Mouse (Mus musculus) cerebellum, adult 11 months (tissue): ENCODE measurements around the gene Krt75.
"Not testable (repeated sequence)": the region's sequence is repeated elsewhere in the genome, so short reads cannot be mapped to it uniquely, and the experiment has no call there.

Source experiments
- DNase-seq: peaks from one replicate; pipeline ENCODE4 v3.0.0; 2022

Krt75 gene

DNA sequence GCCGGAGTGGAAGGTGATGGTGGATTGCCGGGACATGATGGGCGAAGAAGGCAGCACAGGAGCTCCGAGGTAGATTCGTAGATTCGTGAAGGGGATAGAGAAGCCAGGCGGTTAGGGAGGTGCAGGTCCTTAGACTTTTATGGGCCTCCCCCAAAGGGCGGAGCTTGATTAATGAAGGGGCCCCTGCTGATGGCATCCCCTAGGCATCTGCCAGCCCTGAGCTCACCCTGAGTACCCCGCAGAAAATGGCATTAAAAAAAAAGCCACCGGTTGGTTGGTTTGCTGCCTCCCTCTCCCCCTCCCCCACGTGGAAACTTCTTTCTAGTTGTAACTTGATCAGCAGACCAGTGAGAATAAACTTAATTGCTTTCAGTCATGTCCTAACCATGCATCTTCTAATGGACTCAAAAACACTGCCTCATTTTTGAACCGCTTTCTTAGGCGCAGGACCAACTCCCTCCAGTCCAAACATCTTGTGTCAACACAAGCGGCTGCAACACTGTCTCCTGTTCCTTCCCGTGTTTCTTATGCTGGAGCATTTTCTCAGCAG lies at the start of gene Krt75:
Gene Krt75, minus strand, starts transcription at position 109 of the 550 bp plus-strand sequence.
- DNase-seq: no peak

DNA sequence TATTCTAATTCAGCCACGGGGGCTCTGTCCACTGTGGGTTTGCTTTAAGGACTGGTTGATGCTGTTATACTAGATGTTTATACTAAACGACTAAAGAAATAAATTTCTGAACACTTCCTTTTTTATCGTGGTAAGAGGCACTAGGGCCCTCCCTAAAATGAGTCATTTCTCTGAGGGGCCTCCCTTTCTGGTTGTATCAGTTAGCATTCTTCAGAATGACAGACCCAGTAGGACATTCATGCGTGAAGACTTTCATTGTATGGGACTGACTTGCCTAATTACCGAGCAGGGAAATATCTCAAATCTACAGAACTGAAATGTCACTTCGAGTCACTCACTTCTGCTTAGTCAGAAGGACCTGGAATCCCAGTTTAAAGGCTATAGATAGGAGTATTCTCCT lies 25.4 kb upstream of the Krt75 start:
- no peak for DNase-seq

DNA sequence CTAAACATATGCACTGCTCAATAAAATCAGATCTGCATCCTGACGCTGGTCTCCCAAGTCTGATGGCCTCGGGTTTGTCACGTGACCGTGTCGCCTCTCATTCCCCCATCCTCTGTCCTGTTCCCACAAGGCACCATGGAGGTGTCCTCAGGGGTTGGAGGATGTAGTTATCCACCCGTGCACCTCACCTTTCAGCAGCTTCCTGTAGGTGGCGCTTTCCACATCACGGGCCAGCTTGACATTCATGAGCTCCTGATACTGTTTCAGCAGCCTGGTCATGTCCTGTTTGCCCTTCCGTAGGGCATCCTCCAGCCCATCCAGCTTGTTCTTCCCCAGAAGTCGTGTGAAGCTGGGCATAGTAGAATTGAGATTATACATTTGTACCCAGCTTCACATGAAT lies 14.5 kb upstream of the Krt75 start:
- no peak for DNase-seq

DNA sequence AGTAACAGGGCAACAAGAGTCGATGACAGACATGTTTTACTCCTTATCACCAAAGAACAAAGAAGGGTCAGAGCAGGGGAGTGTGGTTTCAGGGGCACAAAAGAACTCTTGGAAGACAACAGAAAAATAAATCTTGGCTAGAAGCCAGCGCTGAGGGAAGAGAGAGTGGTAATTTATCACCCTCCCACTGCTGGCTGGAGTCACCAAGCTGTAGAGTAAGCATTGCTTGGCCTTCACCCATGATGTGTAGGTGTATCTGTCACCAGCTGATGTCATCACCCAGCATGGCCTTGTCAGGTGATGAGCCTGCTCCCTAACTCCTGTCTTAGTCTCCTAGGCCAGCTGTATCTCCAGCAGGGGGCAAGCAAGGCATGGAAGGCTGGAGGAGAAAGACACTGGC lies 10.8 kb upstream of the Krt75 start:
- no peak for DNase-seq

DNA sequence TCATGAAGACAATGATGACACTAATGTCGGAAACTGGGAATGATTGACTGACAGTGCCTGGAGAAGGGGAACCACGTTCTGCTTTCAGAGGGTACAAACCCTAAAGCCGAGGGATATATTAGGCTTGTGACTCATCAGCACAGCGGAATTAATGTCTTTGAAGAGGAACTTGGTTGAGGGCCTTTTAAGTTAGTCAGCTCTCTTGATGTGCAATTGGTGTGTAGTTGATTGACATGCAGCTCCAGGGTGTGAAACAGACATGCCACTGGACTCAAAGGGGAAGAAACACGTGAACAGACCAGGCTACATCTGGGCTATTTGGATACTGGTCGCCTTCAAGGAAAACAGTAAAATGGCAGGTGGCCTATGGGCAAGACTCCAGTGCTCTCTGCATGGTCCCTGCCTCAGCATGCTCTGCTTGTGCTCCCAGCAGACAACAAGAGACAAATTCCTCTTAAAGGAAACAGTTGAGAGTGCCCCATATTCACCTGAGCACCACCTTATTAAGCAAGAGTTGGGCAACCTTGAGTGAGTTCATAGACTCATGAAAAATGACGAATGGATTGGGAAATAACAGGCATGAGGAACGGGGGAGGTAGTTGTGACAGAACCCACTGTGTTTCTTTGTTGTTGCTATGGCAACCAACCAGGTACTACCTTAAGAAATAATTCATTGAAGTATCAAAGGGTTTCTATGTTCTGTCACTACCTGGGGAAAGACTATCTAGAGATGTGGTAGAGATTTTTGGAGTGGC lies 9.7 kb upstream of the Krt75 start:
- no peak for DNase-seq

DNA sequence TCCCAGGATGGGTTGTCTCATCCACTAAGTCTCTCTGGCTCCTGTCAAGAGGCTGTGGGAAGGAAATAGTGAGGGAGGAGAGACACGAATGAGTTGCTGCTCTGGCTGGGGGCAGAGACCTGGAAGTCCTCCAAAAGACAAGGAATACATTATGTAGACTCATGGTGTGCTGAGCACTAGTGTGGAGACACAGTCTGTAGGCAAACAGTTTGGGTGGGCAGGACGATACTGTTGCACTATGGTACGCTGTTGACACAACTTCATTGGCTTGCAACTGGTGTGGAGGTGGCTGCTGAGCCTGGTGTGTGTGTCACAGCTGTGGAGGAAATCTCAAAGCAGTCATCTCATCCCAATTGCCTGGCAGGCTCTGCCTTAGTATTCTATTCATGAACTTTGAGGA lies 8.0 kb upstream of the Krt75 start:
- no peak for DNase-seq

DNA sequence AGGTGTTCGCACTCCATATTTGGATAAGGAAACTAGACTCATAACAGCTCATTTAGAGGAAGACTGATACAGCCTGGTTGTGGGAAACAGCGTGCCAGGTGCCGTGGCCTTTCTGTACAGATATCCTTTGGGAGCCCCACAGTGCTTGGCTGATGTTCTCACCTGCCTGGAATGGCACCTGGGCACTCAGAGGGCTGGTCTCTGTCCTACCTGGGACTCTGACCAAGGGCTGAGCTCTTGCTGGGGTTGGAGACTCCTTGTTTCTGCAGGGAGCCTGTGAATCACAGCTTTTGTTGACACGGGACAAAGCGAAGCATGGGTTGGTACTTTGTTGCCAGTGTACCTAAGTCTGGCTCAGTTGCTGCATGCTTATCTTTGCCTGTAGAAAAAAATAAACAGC lies 1.8 kb upstream of the Krt75 start:
- no peak for DNase-seq

DNA sequence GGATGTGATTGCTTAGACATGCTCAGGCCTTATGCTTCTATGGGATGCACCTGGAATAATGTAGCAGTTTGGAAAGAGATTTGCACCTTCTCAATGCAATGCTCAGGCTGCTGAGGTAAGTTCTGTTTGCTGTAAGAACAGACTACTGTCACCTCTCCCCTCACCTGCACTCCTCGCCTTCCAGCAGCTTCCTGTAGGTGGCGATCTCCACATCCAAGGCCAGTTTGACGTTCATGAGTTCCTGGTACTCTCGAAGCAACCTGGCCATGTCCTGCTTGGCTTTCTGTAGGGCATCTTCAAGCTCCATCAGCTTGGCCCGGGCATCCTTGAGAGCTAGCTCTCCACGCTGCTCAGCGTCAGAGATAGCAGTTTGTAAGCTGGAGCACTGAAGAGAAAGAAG lies 5.9 kb downstream of the Krt75 start:
- no peak for DNase-seq

DNA sequence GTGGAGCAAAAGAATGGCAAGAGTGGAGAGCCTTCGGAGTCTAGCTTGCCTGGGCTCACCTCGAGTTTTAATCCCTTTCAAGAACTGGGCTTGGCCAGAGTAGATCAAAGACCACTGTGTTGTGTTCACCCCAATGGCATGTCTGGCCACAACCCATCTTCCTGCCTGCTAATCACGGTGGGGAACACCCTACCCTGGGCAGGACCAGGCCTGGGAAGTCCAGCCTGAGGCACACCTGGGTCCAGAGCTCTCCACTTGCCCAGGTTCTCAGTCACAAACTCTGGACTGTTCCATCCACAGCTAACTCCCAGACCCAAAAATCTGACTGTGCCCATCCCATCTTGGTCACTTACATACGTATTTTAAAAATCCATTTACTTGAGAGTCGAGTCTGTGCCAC lies 10.9 kb downstream of the Krt75 start, which contains the start of gene Krt90:
Gene Krt90, minus strand, starts transcription at position 101 of the 400 bp plus-strand sequence.
- no peak for DNase-seq

DNA sequence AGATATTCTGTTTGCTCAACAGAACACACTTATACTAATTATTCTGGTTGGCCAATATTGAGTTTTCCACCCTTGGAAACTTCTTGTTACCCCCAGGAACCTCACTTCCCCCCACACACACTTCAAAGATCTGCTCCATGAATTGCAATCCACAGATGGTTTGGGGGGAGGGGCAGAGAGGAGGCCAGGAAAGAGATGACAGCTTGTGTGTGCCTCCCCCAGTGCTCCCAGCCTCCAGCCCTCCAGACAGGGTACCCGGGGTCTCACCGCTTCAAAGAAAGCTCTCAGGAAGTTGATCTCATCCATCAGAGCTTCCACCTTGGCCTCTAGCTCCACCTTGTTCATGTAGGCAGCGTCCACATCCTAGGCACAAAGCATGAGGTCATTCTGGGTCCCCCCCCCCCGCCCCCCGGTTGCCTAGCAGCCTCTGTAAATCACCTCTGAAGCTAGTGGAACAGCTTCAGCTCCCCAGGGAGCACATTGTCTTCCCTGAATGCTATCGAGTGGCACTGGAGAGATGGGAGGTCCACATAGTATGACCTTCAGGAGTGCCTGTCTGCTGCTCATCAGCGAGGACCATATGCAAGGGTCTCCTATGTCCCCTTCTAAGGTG lies 15.6 kb downstream of the Krt75 start:
- DNase-seq: no peak

DNA sequence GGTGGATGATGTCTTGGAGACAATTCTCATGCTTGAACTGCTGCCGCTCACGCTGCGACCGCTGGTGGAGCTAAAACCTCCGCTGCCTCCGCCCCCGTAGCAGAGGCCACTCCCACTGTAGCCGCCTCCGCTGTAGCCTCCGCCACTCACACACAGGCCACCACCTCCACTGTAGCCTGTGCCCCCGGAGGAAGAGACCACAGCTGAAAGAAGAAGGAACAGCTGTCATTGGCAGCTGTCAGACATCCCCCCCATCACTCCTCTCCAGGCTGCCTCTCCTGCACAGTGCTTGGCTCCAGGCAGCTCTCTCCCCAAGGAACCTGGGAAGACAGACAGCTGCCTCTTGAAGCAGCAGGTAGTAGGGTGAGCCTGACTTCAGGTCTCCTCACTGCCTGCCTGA lies 20.5 kb downstream of the Krt75 start:
- no peak for DNase-seq

DNA sequence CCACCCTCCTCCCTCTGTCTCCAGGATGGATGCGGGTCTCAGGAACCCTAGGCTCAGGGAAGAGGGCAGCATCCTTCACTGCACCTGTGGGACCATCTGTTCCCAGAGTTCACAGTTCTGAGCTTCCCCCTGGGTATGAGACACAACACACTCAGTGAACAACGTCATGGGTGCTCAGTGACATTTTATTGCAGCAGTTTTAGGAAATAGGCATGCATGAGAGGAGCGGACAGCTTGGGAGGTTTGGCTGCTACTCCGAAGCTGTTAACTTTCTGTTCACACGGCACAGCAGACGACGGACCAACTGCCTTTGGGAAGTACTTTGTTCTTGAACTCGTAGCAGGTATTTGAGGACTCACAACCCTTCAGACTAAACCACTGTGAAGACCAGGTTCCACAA lies 21.5 kb downstream of the Krt75 start:
- DNase-seq: no peak

DNA sequence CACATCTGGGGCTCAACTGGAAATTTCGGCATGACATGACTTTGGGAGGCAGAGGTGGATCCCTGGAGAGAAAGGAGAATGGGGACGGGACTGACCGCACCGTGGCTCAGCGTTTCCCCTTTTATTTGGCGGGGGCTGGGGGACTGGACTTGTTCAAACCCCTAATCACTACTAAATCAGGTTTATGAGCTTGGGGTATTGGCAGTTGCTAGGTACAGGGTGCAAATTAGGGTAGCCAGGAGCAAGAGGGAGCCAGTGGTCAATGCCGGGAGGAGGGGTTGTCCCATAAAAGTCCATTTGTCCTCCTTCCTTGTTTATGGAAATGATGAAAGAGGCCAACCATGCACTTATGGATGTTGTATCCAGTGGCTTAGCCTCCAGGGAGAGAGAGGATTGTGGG lies 23.1 kb downstream of the Krt75 start, which contains the start of gene Krt82:
Gene Krt82, minus strand, starts transcription at position 101 of the 400 bp plus-strand sequence.
- DNase-seq: no peak

DNA sequence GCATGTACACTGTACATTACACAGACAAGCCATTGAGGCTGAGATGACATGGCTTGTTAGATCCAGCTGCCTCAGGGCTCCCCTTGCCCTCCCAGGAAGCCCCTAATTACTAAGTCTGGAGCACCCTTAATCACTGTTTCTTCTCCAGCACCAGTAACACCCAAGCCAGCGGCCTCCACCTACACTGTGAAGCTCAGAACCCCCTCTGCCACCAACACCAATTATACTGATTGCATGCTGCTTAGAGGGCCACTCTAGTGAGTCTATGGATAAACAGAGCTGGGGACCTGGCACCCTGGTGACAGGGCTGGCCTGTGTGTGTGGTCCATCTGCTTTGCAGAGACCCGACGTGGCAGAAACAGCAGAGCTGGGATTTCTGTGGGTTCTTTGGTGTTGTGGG lies 29.2 kb downstream of the Krt75 start:
- no peak for DNase-seq

DNA sequence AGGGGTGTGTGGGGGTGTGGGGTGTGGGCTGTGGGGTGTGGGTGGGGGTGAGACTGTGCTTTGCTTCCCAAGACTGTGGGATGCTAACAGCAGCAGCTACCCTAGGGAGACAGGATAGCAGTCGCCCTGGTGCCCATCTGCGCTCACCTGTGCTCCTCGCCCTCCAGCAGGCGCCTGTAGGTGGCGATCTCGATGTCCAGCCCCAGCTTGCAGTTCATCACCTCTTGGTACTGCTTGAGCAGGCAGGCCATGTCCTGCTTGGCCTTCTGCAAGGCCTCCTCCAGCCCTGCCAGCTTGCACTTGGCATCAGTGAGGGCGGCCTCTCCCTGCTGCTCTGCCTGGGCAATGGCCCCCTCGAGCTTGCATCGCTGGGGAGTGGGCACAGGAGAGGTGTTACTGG lies 31.2 kb downstream of the Krt75 start:
- no peak for DNase-seq

DNA sequence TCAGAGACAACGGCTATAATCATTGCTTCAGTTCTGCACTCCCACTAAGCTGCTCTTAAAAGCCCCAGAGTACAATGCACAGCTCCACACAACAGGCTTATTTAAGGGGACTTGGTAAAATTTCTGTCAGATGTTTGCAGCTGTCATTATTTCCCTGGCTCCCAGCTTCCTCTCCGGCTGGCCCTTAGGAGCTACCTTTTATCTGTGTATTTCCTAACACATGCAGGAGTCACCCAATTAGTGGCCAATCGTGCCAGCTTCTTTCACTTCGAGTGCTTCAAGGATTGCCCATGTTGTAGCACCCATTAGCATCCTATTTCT lies 35.2 kb downstream of the Krt75 start:
- no peak for DNase-seq

DNA sequence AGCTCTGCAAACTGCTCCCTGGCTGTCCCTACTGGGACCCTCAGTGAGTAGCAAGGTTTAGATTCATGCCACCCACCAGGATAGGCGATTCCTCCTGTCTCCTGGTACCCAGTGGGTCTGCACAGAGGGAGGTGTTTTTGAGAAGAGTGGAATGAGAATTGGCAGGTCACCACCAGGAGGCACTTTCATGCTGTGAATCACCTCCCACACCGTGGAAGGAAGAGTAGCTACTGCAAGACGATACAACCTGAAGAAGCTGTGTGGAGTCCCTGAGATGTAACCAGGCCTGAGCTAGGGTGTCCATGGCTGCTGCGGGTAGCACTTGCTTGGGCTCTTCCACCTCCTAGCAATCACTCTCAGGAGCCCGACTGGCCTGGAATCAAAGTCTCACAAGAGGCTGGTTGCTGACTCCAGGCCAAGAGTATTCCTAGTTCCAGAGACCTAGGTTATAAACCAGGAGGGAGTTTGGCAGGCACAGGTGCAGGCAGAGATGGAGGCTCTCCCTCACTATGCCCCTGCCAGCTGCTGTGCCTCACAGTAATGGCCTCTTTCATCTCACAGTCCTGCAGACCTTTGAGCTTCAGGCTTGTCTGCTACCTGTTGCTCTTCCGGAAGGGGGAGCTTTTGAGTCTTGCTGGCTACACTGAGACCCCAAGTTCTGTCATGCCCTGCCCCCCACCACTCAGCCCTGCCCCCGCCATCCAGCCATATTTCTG lies 35.7 kb downstream of the Krt75 start:
- DNase-seq: no peak

DNA sequence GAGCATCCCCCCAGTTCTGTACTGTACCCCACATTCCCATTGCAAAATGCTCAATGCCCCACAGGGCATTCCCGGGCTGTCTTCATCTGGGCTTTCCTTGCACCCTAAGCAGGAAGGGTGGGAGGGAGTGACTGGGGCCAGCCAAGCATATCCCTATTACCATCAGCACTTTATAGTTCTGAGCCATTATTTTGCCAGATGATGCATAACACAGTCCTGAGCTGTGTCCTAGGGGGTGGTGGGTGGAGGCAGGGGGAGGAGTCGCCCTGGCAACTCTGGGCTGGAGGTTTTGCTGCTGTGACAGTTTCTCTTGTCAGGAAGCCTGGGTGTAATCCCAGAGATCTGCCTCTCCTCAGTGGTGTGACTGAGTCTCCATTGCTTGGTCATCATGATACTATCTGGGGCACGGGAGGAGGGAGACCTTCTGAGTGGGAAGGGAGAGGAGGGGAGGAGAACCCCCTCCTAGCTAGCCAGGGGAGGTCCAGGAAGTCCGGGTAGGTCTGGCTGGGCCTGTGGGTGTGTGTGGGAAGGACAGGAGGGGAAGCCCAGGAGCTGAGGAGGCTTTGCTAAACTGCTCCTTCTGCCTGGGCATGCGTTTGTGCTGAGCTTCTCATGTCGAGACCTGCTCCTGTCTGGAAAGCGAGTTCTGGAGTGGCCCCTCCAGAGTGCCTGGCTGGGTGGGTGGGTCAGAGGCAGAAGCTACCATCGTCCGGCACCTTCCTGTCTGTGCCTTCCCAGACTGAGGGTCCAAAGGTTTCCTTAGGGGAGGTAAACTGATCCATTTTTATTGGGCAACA lies 37.5 kb downstream of the Krt75 start:
- DNase-seq: no peak

DNA sequence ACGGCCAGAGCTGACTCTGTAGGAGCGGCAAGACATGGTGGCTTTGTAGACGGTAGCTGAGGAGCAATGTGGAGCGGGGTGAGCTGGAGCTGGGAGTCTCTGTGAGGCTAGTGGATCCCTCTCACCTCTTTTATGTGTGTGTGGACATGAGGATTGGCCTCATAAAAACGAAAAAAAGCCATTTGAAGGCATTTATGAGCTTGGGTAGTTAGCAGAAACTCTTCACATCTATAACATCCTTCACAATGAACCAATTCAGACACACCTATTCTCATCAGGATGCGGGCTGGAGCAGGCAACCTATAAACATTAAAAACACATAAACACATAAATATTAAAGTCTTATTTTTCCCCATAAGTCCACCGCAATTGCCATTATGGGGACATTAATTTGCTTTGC lies 41.0 kb downstream of the Krt75 start, which contains the start of gene Krt84:
Gene Krt84, minus strand, starts transcription at position 101 of the 400 bp plus-strand sequence.
- no peak for DNase-seq

DNA sequence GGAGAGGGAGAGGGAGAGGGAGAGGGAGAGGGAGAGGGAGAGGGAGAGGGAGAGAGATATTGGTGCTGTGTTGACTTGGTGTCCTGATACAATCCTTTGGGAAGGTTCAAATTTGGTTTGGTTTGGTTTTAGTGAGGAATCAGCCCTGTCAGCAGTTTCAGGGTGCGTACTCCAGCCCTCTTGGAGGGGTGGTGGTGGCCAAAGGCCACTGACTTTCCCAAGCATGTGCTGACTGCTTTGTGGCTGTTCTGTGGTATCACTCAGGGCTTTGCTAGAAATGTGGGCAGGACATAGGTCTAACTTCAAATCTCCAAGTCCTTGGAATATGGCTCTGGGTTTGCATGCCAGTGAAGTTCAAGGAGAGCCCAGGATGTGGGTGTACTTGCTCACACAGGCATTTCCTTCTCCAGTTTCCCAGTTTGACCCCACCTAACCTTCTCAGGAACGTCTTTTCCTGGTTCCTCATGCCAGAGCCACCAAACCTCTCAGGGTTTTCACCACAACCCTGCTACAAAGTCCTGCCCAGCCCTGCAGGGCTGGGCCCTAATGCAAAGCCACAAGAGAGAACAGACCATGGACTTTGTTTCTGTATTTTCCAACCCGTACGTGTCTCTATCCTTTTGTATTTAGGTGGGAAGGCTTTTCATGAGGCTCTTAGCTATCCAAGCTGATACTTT lies 51.0 kb downstream of the Krt75 start:
- DNase-seq: no peak

DNA sequence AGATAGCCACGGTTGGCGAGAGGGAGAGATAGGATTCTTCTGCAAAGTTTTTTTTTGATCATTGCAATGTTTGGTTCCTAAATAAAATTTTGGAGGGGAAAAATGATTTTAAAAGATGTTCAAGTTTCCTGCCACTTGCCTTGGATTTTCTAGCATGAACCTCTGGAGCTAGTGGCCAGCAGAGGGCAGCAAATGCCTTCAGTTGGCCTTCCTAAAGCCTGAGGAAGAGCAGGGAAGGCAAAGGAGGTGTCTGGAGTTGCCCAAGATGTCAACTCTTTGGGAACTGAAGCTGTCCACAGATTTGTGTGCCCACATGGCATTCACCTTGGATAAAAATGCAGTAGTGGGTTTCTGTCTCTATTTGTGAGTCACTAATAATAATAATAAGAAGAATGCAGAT lies 53.9 kb downstream of the Krt75 start:
- DNase-seq: peak; percentile 40

DNA sequence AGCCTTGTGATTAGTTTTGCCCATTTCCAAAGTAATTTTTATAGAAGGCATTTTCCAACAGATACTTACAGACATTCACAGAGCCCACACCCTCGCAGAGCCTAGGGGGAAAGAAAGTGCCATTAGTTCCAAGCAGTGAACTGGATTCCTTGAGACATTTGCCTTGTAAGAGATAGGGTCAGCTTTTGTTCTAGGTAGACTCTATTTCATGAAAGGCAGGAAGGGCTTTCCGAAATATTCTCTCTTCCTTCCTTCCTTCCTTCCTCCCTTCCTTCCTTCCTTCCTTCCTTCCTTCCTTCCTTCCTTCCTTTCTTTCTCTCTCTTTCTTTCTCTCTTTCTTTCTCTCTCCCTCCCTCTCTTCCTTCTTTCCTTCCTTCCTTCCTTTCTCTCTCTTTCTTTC lies 56.5 kb downstream of the Krt75 start, which contains the start of gene Gm49425:
Gene Gm49425, minus strand, starts transcription at position 101 of the 400 bp plus-strand sequence.
- DNase-seq: not testable (repeated sequence)
